Mouse (Mus musculus) right cerebral cortex, postnatal 14 days (tissue): Measurements from ENCODE around the gene Ndufb7.
"Not testable (repeated sequence)": the region's sequence is repeated elsewhere in the genome, so short reads cannot be mapped to it uniquely, and the experiment has no call there.

ENCODE experiments used
- DNase-seq: peaks from one replicate; pipeline ENCODE4 v3.0.0; 2022

Ndufb7 gene

DNA sequence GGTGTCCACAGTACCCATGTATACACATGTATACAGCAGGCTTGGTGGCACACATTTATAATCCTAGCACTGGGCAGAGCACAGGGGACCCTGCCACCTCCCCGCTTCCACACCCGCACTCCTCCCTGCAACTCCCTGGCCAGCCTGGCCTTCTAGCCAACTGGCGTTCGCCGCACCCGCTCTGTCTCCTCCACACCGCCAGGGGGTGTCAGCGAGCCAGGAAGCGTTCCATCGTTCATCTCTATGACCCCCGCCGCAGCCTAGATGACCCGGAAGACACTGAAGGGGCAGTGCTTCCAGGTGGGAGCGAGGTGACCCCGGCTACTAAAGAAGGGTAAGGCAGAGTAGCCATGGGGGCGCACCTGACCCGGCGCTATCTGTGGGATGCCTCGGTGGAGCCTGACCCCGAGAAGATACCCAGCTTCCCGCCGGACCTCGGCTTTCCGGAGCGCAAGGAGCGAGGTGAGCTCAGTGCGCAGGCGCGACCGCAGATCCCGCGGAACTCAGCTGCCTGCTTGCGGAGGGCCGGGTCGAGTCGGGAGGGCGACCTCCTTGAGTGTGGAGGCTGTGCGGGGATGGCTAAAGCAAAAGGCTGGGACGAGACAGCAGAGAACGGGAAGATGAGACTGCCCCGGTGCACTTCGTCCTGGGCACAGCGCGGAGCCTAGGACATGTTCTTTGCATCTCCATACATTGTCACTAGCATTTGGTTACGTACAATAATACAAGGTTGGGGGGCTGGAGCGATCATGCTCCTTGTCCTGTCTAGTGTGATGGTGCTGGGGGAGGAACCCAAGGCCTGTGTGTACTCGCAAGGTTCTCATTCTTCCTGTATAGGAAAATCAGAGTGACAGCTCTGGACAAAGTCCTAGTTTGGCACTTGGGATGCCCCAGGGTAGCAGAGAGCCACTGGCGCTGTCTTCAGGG, at the start of gene Ndufb7:
Ndufb7 (plus strand) TSS at position 203 of the 927 bp plus-strand sequence.
- peak; percentile 99 for DNase-seq

DNA sequence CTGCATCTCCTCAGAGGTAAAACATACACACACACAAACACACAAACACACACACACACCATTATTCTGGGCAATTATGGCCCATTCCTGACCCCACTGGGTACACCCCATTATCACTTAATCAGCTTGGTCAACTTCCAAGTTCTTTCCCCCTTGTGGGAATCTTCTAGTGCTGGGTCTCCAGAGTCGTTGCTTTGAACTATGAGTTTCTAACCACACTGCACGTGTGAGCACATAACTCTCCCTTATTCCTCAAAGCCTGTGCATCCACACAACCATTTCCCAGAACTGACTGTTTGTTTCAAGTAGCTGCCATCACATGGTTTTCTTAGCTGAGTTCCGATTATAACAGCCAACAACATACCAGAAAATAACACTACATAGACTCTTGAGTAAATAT, 46.0 kb upstream of the Ndufb7 start:
- DNase-seq = no peak

- not testable (repeated sequence) for DNase-seq
Measured at GRCm38 (mm10) chr8:83520907-83521306, 45.6 kb upstream of the Ndufb7 start.

DNA sequence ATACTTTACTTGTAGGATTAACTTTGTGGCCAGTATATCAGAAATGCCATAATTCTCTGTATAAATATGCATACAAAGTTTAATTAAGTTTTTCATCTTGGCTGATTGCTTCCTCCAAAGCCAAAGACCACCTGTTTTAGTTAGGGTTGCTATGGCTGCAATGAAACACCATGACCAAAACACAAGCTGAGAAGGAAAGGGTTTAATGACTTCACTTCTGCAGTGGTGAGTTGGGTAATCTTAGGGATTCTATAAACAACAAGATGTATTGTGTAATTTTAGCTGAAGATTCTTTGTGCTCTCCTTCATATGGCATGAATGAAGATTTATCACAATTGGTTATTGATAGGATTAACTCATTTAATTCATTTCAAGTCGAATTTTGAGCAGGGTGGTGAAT, 45.2 kb upstream of the Ndufb7 start:
- no peak for DNase-seq

- DNase-seq = no peak
Measured at GRCm38 (mm10) chr8:83534802-83535201, 31.7 kb upstream of the Ndufb7 start.

DNA sequence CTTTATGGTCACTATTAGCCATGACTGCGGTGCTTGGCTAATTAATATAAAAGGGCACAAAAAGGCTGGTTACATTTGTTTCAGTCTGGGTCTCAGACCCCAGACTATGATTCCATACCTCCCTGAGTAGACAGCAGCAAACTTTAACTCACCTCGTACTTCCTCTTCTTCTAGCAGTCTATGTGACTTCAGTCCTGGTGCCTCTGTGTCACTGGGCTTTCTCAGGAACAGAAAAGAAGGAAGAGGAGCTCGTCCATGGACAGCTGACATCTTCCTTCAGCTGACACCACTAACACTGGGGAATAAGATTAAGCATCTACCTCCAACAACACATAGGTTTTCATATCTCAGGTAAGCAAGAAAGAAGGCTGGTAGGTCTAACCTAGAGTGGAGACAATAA, 30.7 kb upstream of the Ndufb7 start, which contains the start of gene Olfr370:
Olfr370 (plus strand) TSS at position 45 of the 400 bp plus-strand sequence.
- DNase-seq = no peak

DNA sequence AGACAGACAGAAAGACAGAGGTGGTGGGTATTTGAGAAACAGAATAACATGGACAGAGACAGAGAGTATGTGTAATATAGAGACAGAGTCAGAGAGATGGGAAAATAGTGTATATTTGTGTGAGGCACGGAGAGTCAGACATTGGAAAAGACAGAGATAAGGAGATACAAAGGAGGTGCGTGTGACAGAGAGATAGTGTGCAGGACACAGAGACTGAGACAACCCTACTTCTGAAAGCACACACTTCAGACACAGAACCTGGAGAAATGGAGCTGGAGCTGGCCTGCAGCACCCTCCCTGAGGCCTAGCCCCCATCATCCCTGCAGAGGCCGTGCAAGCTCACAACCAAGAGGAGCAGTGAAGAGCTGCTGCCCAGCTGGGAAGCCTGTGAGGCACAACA, 3.8 kb upstream of the Ndufb7 start:
- no peak for DNase-seq

DNA sequence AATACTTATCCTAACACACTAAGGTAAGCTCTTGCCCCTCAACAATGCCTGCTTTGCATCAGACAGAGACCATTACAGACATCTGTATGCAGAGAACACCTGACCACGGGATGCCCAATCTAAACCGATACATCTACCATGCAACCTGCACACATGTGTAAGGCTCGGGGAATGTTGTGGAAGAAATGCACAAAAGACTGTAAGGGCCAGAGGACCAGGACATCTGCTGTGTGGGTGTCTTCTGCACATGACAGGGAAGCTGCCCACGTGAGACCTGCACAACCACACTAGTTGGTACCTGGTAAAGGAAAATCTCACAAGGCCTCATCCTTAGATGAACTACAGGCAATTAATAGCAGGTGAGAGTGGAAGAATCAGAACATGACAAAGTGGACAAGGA, 3.2 kb upstream of the Ndufb7 start:
- no peak for DNase-seq

DNA sequence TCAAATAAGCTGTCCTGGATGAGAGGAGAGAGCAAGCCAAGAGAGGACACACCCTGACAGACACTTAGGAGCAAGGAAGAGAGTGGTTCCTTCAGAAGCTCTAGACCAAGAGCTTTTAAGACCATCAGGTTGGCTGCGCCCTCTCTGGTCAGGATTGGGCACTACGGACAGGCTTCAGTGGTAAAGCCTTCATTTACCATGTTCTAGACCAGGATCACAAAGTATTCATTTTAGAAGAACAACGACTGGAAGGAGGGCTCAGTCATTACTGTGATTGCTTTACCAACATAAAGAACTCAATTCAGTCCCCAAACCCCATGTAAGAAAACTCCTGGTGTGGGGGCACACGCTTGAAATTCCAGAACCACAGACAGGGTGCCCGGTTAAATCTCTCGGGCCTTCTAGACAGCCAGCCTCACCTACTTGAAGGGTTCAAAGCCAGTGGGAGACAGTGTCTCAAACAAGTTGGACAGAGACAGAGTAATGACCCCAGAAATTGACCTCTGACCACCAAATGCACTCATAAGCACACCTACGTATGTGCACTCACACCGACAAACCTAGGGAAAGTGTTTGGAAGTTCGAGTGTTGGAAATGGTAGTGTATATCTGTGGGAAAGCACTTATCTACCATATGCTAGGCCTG, 618 bp upstream of the Ndufb7 start:
- no peak for DNase-seq

DNA sequence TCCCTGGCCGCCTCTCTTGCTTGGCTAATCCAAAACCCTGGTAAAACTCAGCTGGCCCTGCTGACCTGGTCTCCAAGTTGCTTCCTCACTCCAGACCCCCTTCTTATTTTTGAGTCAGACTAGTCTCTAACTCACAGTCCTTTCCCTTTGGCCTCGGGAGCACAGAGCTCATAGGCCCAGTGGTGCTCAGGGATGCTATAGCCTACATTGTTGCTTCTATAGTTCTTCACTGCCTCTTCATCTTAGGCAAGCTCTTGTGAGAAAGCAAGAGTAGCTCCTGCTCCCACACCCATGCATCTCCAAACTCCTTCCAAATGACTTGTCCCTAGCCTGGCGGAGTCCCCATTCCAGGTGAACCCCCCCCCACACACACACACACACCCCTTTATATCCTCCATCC, 1.2 kb downstream of the Ndufb7 start:
- DNase-seq = no peak

DNA sequence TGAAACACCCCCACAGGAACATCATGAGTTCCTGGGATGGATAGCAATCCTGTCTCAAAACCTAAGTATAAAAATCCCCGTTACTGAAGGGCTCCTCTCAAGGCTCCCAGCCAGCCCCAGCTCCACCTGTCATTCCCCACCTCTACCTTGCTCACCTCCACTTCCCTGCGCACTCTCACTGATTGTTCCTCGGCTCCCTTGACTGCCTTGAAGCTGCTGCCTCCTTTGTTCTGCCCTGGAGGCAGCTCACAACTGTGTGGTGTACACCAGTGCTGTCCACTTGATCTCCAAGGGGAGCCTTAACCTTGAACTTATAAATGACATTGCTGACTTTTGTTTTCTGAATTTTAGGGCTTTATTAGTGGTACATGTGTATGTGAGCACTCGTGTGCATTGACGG, 1.7 kb downstream of the Ndufb7 start:
- DNase-seq = no peak

DNA sequence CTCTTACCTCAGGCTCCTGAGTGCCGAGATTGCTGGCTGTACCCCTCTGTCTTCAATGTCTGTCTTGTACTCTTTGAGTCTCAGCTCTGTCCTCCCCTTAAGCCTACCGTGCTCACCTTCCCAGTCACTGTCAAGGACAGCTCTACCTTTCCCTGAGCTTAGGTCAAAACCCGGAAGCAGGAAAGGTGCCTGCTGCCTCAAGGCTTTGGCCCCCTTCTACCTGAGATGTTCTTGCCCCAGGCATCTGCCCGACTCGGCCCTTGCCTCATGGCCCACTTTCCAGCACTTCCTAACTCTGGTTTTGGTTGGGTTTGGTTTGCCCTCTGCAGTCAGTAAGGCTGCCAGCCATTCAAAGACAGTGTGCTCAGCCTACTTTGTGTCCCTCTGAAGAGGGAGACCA, 2.3 kb downstream of the Ndufb7 start:
- no peak for DNase-seq

DNA sequence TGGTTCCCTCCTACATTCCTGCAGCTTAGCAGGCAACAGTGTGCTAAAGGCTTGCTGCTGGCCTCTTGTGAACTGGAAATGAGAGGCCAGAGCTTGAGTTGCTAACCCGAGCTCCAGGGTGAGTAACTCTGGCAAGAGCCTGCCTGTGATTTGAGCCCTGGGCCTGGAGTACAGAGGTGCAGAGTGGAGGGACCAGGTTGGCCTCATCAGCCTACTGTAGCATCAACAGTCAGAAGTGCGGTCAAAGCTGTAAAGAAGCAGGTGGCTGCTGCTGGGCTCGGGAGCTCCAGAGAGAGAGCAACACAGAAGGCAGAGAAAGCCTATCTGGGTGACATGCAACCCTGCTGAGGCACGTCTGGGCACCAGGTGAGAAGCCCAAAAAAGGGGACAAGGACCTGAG, 2.7 kb downstream of the Ndufb7 start:
- DNase-seq = no peak

DNA sequence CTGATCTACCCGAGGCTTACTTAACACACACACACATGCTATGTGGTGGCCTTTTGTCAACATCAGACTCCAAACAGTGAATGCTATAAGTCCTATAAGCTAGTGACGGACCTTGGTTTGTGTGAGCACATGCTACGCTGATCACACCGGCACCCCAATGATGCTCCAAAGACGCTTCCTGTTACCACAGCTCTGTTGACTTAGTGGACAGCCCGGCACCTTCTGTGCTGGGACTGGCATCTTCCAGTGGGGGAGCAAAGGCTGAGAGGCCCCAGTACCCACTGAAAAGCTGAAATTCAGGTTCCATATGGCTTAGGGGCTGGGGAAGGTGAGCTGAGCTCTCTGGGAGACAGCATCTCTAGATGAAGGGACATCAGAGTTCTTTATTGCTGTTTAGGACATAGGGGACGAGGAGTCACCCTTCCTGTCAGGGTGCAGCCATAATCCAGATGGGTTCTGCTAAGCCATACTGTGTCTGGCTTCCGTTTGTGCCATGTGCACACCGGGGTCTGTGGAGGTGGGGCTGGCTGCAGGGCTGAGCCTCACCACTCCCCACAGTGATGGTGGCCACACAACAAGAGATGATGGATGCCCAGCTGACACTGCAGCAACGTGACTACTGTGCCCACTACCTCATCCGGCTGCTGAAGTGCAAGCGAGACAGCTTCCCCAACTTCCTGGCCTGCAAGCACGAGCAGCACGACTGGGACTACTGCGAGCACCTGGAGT, 4.0 kb downstream of the Ndufb7 start:
- DNase-seq = no peak

- not testable (repeated sequence) for DNase-seq
Measured at GRCm38 (mm10) chr8:83571001-83571340, 4.5 kb downstream of the Ndufb7 start.

GRCm38 (mm10) chr8:83571791-83572190, 5.3 kb downstream of the Ndufb7 start:
- no peak for DNase-seq

DNA sequence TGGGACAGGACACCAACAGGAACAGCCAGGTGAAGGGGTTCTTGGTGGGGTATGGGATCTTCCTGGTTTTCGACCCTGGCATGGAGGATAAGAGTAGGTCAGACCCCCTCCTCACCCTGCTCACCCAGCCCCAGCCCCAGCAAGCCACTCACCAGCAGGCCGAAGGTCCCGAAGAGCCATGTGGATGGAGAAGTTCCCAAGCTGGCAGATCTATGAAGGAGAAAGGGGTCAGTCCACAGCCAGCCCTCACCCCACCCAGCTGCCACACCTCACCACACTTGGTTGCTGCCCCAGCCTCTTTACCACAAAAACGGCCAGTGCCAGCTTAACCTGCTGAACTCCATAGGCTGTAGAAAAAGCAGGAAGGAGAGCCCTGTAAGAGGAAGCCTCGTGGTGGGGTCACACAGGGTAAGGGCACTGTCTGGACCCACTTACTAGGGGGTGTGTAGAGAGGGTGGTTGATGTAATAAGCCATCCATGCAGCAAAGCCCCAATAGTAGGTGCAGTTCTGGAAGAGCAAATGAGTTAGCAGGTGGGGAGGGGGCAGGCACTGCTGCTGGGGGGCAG, 5.9 kb downstream of the Ndufb7 start:
- DNase-seq = no peak

DNA sequence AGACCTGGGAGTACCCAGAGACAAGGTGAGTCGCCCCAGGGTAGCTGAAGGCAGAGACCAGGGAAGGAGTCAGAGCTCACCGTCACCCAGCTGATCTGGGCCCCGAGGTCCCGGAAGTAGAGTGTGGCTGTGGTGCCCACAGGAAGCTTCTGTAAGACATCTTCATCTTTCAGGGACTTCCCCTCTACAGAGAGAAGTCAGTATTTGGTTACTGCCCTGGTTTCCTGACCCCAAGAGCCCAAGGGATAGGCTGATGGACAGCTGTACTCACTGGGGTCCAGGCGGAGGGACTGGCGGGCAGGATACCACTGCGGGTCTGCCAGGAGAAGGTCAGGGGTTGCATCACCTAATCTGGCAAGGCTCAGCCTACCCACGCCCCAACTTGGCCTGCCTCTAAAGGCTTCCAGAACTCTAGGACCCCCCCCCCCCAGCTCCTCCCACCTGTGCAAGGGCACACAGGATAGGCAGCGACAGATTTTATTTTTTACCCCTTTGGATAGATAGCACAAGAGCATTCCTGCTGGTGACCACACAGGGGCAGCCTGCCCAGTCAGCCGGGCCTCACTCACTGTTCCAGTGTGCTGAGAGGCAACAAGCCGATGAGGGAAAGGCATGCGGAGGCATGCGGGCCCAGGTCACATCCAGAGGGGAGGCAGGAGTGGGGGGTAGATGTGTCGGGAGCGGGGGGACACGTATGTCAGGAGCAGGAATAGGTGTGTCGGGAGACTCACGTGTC, 6.8 kb downstream of the Ndufb7 start:
- DNase-seq = peak; percentile 8

- DNase-seq = no peak
Measured at GRCm38 (mm10) chr8:83574631-83575315, 8.3 kb downstream of the Ndufb7 start.

DNA sequence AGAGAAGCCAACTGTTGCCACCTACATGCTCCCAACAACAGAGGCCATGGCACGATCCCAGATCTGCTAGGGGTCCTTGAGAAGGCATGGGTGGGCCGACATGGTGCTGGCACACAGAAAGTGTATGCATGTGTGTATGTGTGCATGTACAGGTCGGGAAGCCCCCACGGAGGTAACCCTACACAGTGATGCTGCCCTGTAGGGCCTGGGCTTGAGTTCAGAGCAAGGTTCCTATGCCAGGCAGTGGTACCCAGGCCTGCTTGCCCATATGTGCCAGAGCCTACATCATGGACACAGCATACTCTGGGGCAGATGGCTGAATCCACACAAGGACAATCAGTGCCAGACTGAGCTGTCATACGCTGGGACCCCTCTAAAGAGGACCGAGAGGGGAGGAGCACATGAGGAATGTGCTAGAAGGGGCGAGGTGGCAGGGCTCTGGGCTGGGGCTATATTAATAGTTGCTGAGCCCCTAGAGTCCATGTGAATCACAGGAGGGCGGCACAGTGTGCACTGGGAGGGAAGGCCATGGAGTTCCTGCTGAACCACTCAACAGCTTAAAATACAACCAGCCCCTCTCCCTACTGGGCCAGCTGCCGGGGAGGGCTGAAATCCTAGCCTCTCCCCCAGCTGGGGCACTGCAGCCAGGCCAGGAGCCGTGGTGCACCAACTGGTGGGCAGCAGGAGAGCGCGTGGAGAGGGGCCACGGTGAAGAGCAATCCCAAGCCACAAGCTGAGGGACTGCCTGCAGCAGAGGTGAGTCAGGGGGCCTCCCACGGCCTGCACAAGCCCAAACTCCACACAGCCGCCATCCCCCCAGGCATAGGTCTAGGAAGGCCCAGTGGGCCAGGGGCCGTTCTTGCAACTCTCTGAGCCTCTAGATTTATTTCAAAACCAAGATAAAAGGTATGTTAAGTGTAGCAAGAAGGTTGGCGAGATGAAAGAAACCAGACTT, 9.4 kb downstream of the Ndufb7 start:
- no peak for DNase-seq

GRCm38 (mm10) chr8:83576516-83576895, 10.0 kb downstream of the Ndufb7 start:
- DNase-seq = no peak
